Mouse (Mus musculus): Measurements from ENCODE around the gene Dclk1. TPM values are rescaled to one million over a fixed set of nuclear protein-coding genes. Genes with fewer than 3 reads are reported as not detected.

Gene Dclk1
- polyA plus RNA-seq, 1 experiment from 2014 or later: 4.4 TPM

DNA sequence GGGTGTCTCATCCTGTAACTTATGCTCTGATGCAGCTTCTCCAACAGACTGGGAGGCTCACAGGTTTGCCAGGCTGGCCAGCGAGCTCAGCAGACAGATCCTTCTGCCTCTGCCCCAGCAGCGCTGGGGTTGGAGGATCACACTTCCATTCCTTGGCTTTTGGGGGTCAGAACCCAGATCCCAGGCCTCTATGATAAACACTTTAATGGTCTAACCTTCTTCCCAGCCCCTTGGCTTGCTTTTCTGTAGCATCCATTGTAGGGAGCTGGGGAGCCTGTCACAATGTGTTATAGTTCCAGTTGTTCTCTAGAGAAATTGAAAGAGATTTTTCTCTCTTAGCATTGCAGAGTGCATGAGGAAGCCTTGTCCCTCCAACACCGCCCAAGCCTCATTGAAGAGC, 328.9 kb downstream of the Dclk1 start:
- Histone ChIP-seq H3K9me3 (ENCODE audit: control insufficient read depth, low read length) (no peaks in the 10 kb centered on the region), H3K4me3 (ENCODE audit: low read depth, low read length) (no peak overlapping the region), H3K27me3 (ENCODE audit: control insufficient read depth, insufficient read depth, low read length) (no peaks in the 10 kb centered on the region), H3K4me2 (replicated peaks; ENCODE audit: low read depth) (no peak overlapping the region), H3K4me1 (replicated peaks; ENCODE audit: control insufficient read depth, insufficient read depth) (no peaks in the 10 kb centered on the region), H3K36me3 (ENCODE audit: control insufficient read depth, insufficient read depth, low read length) (no peaks in the 10 kb centered on the region), H3K9ac (ENCODE audit: low read length) (no peak overlapping the region), H3K27ac (replicated peaks) (no peak overlapping the region)
- WGBS: 87% methylated on average over 3 of the region's 3 CpGs
- TF ChIP-seq EP300 (optimal IDR thresholded peaks at IDR 0.05): no peak
- no peak for TF ChIP-seq CTCF (IDR thresholded peaks at IDR 0.05; ENCODE audit: low read depth)
- ATAC-seq (ENCODE audit: low FRiP score, low TSS enrichment): no peak
- no peak for DNase-seq (ENCODE audit: low spot score)

DNA sequence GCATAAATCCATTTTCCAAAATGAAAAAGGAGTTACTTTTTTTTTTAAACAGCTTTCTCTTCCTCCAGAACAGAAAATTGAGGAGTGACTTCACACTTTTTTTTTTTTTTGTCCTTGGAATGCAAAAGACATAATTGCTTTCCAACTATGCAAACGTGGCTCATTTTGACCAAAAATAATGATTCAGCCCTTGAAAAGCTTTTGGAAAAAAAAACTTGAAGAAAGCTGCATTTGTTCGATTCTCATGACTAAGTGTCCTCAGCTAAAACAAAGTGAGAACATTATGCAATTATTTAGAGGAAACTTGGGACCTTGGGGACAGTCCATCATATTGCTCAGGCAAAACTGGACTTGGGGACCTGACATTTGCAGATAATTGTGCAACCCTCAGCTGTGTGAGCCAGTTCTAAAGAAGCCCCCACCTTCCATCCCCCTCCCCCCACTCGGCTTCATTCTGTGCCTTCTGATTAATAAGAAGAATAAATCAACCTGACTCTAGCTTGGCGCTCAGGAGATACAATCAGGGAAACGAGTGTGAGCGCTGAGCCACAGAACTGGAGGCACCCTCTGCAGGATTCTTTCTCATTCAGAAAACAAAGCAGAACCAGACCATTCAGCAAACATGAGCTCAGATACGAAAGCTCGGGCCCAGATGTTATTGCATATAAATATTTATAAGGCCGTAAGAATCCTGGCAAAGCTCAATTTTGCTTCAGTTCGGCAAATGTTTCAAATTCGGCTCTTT, 329.6 kb downstream of the Dclk1 start:
- 31% methylated on average over 11 of the region's 11 CpGs for WGBS
- no peak overlapping the region for H3K4me3 ChIP-seq (ENCODE audit: low read depth, low read length)
- no peak overlapping the region for H3K4me2 ChIP-seq (replicated peaks; ENCODE audit: low read depth)
- no peak overlapping the region for H3K27ac ChIP-seq (replicated peaks)
- no peak overlapping the region for H3K9ac ChIP-seq (ENCODE audit: low read length)
- ATAC-seq (ENCODE audit: low FRiP score, low TSS enrichment) (no peak), DNase-seq (ENCODE audit: low spot score) (no peak)
- no peaks in the 10 kb centered on the region for H3K36me3 ChIP-seq (ENCODE audit: control insufficient read depth, insufficient read depth, low read length)
- H3K27me3 ChIP-seq (ENCODE audit: control insufficient read depth, insufficient read depth, low read length): no peaks in the 10 kb centered on the region
- H3K9me3 ChIP-seq (ENCODE audit: control insufficient read depth, low read length): no peaks in the 10 kb centered on the region
- TF ChIP-seq CTCF (IDR thresholded peaks at IDR 0.05; ENCODE audit: low read depth) (no peak), EP300 (optimal IDR thresholded peaks at IDR 0.05) (no peak)
- no peaks in the 10 kb centered on the region for H3K4me1 ChIP-seq (replicated peaks; ENCODE audit: control insufficient read depth, insufficient read depth)

DNA sequence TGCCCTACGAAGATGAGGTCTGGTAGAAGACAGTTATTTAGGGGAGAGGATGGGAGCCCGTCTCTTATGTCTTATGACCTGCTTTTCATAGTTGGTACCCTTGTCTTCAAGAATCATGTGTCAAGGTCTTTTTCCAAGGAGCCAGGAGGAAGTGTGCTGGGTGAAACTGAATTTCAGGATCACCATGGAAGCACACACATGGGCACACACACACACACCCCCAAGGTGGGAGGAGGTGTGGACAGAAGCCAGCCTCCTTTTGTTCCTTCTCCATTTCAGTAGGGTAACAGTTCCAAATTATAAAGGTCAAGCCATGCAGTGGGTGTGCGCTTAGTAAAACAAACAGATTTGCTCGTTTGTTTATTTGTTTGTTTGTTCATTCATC, 330.1 kb downstream of the Dclk1 start:
- no peak overlapping the region for H3K4me2 ChIP-seq (replicated peaks; ENCODE audit: low read depth)
- DNase-seq (ENCODE audit: low spot score) (no peak), ATAC-seq (ENCODE audit: low FRiP score, low TSS enrichment) (no peak)
- TF ChIP-seq EP300 (optimal IDR thresholded peaks at IDR 0.05) (no peak), CTCF (IDR thresholded peaks at IDR 0.05; ENCODE audit: low read depth) (no peak)
- no peaks in the 10 kb centered on the region for H3K27me3 ChIP-seq (ENCODE audit: control insufficient read depth, insufficient read depth, low read length)
- 63% methylated on average over 4 of the region's 4 CpGs for WGBS
- no peak overlapping the region for H3K4me3 ChIP-seq (ENCODE audit: low read depth, low read length)
- H3K4me1 ChIP-seq (replicated peaks; ENCODE audit: control insufficient read depth, insufficient read depth): no peaks in the 10 kb centered on the region
- no peak overlapping the region for H3K27ac ChIP-seq (replicated peaks)
- H3K9me3 ChIP-seq (ENCODE audit: control insufficient read depth, low read length): no peaks in the 10 kb centered on the region
- no peaks in the 10 kb centered on the region for H3K36me3 ChIP-seq (ENCODE audit: control insufficient read depth, insufficient read depth, low read length)
- no peak overlapping the region for H3K9ac ChIP-seq (ENCODE audit: low read length)

DNA sequence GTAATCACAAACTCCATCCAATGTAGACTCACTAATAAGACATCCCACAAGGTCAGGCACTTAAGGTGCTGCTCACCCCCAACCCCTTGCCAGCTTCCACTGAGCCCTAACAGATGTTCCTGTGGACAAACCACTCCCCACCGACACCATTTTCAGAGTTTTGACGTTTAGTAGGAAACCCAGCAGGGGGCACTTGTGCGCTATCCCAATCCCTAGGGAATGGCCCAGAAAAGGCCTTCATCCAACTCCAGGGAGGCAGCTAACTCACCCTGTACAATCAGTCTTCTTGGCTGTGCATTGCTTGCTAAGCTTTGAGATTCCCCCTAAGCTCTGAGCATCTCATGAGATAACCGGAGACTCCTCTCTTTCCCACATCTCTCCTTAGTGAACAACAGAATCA, 331.8 kb downstream of the Dclk1 start:
- H3K9ac ChIP-seq (ENCODE audit: low read length): no peak overlapping the region
- peak; percentile 24 for DNase-seq (ENCODE audit: low spot score)
- TF ChIP-seq EP300 (optimal IDR thresholded peaks at IDR 0.05): no peak
- peak; percentile 70 for TF ChIP-seq CTCF (IDR thresholded peaks at IDR 0.05; ENCODE audit: low read depth)
- no peak for ATAC-seq (ENCODE audit: low FRiP score, low TSS enrichment)
- no peak overlapping the region for H3K27ac ChIP-seq (replicated peaks)
- no peaks in the 10 kb centered on the region for H3K9me3 ChIP-seq (ENCODE audit: control insufficient read depth, low read length)
- WGBS: 49% methylated on average over 4 of the region's 4 CpGs
- H3K4me1 ChIP-seq (replicated peaks; ENCODE audit: control insufficient read depth, insufficient read depth): no peaks in the 10 kb centered on the region
- H3K4me2 ChIP-seq (replicated peaks; ENCODE audit: low read depth): no peak overlapping the region
- H3K4me3 ChIP-seq (ENCODE audit: low read depth, low read length): no peak overlapping the region
- H3K27me3 ChIP-seq (ENCODE audit: control insufficient read depth, insufficient read depth, low read length): no peaks in the 10 kb centered on the region
- no peaks in the 10 kb centered on the region for H3K36me3 ChIP-seq (ENCODE audit: control insufficient read depth, insufficient read depth, low read length)

DNA sequence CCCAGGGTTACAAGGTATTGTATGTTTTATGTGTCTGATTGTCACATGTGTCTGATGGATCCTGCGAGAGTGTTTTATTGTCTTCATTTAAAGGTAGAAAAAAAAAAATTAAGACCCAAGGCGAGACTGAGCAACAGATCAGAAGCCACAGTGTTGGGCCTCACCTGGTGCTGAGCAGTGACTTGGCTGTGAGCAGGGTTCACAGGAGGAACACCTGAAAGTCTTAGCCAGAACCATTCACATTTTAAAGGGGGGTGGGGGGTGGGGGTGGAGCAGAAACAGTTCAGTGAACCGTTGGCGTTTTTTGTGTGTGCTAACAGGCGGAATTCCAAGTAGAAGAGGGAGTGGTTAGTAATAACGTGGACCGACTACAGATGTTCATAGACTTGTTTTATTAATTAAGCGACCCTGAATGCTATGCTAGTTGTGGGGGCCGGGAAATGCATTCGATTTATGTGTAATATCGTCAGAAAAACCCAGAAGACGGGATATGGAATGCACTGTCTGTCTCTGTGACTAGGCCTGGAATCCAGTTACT, 345.3 kb downstream of the Dclk1 start:
- Histone ChIP-seq H3K4me2 (replicated peaks; ENCODE audit: low read depth) (no peak overlapping the region), H3K36me3 (ENCODE audit: control insufficient read depth, insufficient read depth, low read length) (no peaks in the 10 kb centered on the region), H3K27me3 (ENCODE audit: control insufficient read depth, insufficient read depth, low read length) (no peaks in the 10 kb centered on the region), H3K4me1 (replicated peaks; ENCODE audit: control insufficient read depth, insufficient read depth) (0 out of 2 replicates have a peak, but pooled peaks cover 4% of the 10 kb centered on the region), H3K9ac (ENCODE audit: low read length) (no peak overlapping the region), H3K9me3 (ENCODE audit: control insufficient read depth, low read length) (no peaks in the 10 kb centered on the region), H3K27ac (replicated peaks) (no peak overlapping the region), H3K4me3 (ENCODE audit: low read depth, low read length) (no peak overlapping the region)
- TF ChIP-seq EP300 (optimal IDR thresholded peaks at IDR 0.05): no peak
- no peak for TF ChIP-seq CTCF (IDR thresholded peaks at IDR 0.05; ENCODE audit: low read depth)
- 29% methylated on average over 12 of the region's 12 CpGs for WGBS
- ATAC-seq (ENCODE audit: low FRiP score, low TSS enrichment) (no peak), DNase-seq (ENCODE audit: low spot score) (no peak)
